Mouse (Mus musculus) B cell, adult 2 months (primary cell): ENCODE data around the gene Pkp4.
"Not testable (repeated sequence)": the region's sequence is repeated elsewhere in the genome, so short reads cannot be mapped to it uniquely, and the experiment has no call there.

ENCODE experiments used
- DNase-seq, 2 experiments: peaks; one replicate each; pipeline ENCODE4 v3.0.0; 2022

Gene Pkp4

GRCm38 (mm10) chr2:59385211-59385935 is 224.7 kb downstream of the Pkp4 start:
- no peak for DNase-seq

GRCm38 (mm10) chr2:59389971-59390370 is 229.3 kb downstream of the Pkp4 start:
- DNase-seq: no peak

GRCm38 (mm10) chr2:59393177-59393576 is 232.5 kb downstream of the Pkp4 start:
- DNase-seq: no peak

- no peak for DNase-seq
Observed at GRCm38 (mm10) chr2:59394651-59395050, 234.0 kb downstream of the Pkp4 start.

GRCm38 (mm10) chr2:59395160-59395650 is 234.6 kb downstream of the Pkp4 start:
- DNase-seq: not testable (repeated sequence)

- DNase-seq: no peak
Observed at GRCm38 (mm10) chr2:59396555-59396954, 235.9 kb downstream of the Pkp4 start.

- DNase-seq: no peak
Observed at GRCm38 (mm10) chr2:59397531-59397930, 236.9 kb downstream of the Pkp4 start.

- DNase-seq: no peak
Observed at GRCm38 (mm10) chr2:59400901-59401378, 240.3 kb downstream of the Pkp4 start.

GRCm38 (mm10) chr2:59401841-59402461 is 241.3 kb downstream of the Pkp4 start:
- DNase-seq: no peak

- no peak for DNase-seq
Observed at GRCm38 (mm10) chr2:59404022-59404421, 243.4 kb downstream of the Pkp4 start.
